ENCODE assay signal across 8 mouse cellular contexts in the genomic region with DNA sequence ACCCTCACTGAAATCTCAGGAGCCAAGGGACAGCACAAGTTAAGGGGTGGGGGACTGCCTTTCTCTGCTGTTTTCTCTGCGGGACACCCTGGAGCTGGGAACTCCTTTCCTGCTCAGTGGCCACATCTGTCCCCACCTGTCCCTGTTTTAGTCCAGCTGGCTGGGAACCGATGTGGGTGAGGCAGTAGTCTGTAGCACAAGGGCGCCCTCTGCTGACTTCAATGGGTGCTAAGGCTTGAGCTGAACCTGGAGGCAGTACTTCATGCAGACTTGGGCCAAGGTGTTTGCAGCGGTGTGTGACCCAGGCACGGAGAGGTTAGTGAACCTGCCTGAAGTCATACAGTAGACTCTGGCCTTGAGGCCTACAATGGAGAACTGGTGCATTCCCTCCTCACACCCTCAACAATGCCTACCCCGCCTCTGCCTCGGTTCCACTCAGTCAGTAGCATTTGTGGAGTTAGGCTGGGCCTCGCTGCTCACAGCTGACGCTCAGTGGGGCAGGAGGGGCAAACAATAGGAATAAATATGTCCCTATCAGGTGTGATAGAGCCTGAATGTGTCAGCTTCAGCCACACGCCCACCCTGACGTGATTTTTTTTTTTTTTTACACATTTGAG. TPM values are rescaled to one million over a fixed set of nuclear protein-coding genes. Genes with fewer than 3 reads are reported as not detected.
DNase-seq lines count a peak whose midpoint lies in the region; ATAC-seq and TF ChIP-seq lines count a peak whose summit lies in the region.

No protein-coding gene starts in this region.

- H3K27ac ChIP-seq in forebrain, embryonic 10.5 days: 0 out of 2 replicates have a peak overlapping the region, but pooled peaks have one; percentile 6
- no peak overlapping the region for H3K27ac ChIP-seq in heart, embryonic 15.5 days
- no peak overlapping the region for H3K27ac ChIP-seq in liver, embryonic 12.5 days
- H3K27ac ChIP-seq in neural tube, embryonic 11.5 days (ENCODE audit: low read depth, low read length): no peak overlapping the region
- H3K27ac ChIP-seq in stomach, embryonic 16.5 days (ENCODE audit: low read length): no peak overlapping the region

- H3K9ac ChIP-seq in heart, embryonic 15.5 days: no peak overlapping the region
- H3K9ac ChIP-seq in liver, embryonic 12.5 days: no peak overlapping the region
- H3K9ac ChIP-seq in neural tube, embryonic 11.5 days (ENCODE audit: low read length): no peak overlapping the region
- no peak overlapping the region for H3K9ac ChIP-seq in stomach, embryonic 16.5 days (ENCODE audit: low read length)

- no peaks in the 10 kb centered on the region for H3K79me3 ChIP-seq in C2C12 (ENCODE audit: low read depth)

- peaks cover 24% of the 10 kb centered on the region for H3K4me1 ChIP-seq in forebrain, embryonic 10.5 days
- peaks cover 31% of the 10 kb centered on the region for H3K4me1 ChIP-seq in heart, embryonic 15.5 days (replicated peaks)
- peaks cover 16% of the 10 kb centered on the region for H3K4me1 ChIP-seq in liver, embryonic 12.5 days
- H3K4me1 ChIP-seq in neural tube, embryonic 11.5 days (ENCODE audit: control insufficient read depth, insufficient read depth, low read length): no peaks in the 10 kb centered on the region; the same call in 1 of the 2 replicates
- H3K4me1 ChIP-seq in stomach, embryonic 16.5 days (ENCODE audit: control insufficient read depth, insufficient read depth, low read length): peaks cover 8% of the 10 kb centered on the region; the same call in 1 of the 2 replicates

- peak; percentile 20 for DNase-seq in brain, embryonic 18.5 days (ENCODE audit: low read depth, low spot score)
- peak; percentile 87 for DNase-seq in forebrain, embryonic 10.5 days (ENCODE audit: extremely low spot score, low spot score)
- peak; percentile 92 for DNase-seq in kidney, postnatal 14 days
- DNase-seq in neural tube, embryonic 11.5 days (ENCODE audit: low spot score): peak; percentile 90

- no peak overlapping the region for H3ac ChIP-seq in C2C12 (ENCODE audit: control insufficient read depth, insufficient read length, low read depth)

- TF ChIP-seq CTCF in C2C12 (IDR thresholded peaks at IDR 0.05; ENCODE audit: control insufficient read depth, insufficient read depth, insufficient read length): peak; percentile 94

- H3K4me2 ChIP-seq in heart, embryonic 15.5 days: no peak overlapping the region
- H3K4me2 ChIP-seq in liver, embryonic 12.5 days: no peak overlapping the region
- H3K4me2 ChIP-seq in neural tube, embryonic 11.5 days (ENCODE audit: low read depth): no peak overlapping the region
- no peak overlapping the region for H3K4me2 ChIP-seq in stomach, embryonic 16.5 days (ENCODE audit: low read depth, low read length)

- no peaks in the 10 kb centered on the region for H3K27me3 ChIP-seq in C2C12 (ENCODE audit: control insufficient read depth, insufficient read depth, insufficient read length)
- H3K27me3 ChIP-seq in forebrain, embryonic 10.5 days (ENCODE audit: poor library complexity, severe bottlenecking): peaks cover 21% of the 10 kb centered on the region; the same call in 1 of the 2 replicates
- peaks cover 8% of the 10 kb centered on the region; the same call in 1 of the 2 replicates for H3K27me3 ChIP-seq in heart, embryonic 15.5 days
- peaks cover 22% of the 10 kb centered on the region for H3K27me3 ChIP-seq in liver, embryonic 12.5 days (replicated peaks)
- no peaks in the 10 kb centered on the region for H3K27me3 ChIP-seq in neural tube, embryonic 11.5 days (ENCODE audit: control insufficient read depth, insufficient read depth, low read length)
- H3K27me3 ChIP-seq in stomach, embryonic 16.5 days (ENCODE audit: control insufficient read depth, insufficient read depth, low read length): no peaks in the 10 kb centered on the region

- 27% methylated on average over 11 of the region's 11 CpGs for WGBS in forebrain, embryonic 10.5 days
- 25% methylated on average over 11 of the region's 11 CpGs for WGBS in heart, embryonic 15.5 days
- 25% methylated on average over 11 of the region's 11 CpGs for WGBS in liver, embryonic 12.5 days (ENCODE audit: insufficient replicate concordance)
- 32% methylated on average over 11 of the region's 11 CpGs for whole genome bisulfite sequencing in neural tube, embryonic 11.5 days
- 26% methylated on average over 11 of the region's 11 CpGs for WGBS in stomach, embryonic 16.5 days

- peaks cover 15% of the 10 kb centered on the region for H3K36me3 ChIP-seq in C2C12 (ENCODE audit: control insufficient read depth, insufficient read depth)
- peaks cover 30% of the 10 kb centered on the region for H3K36me3 ChIP-seq in forebrain, embryonic 10.5 days (replicated peaks)
- H3K36me3 ChIP-seq in heart, embryonic 15.5 days: peaks cover 17% of the 10 kb centered on the region; the same call in 1 of the 2 replicates
- H3K36me3 ChIP-seq in liver, embryonic 12.5 days: peaks cover 32% of the 10 kb centered on the region
- peaks cover 4% of the 10 kb centered on the region for H3K36me3 ChIP-seq in neural tube, embryonic 11.5 days (ENCODE audit: control insufficient read depth, insufficient read depth, low read length)
- H3K36me3 ChIP-seq in stomach, embryonic 16.5 days (ENCODE audit: control insufficient read depth, insufficient read depth, low read length): peaks cover under 1% of the 10 kb centered on the region; the same call in 1 of the 2 replicates

- 0 out of 2 replicates have a peak, but pooled peaks have one; percentile 44 for ATAC-seq in heart, embryonic 15.5 days (replicated peaks; ENCODE audit: insufficient number of reproducible peaks, insufficient read depth, low FRiP score, low read depth)
- peak; percentile 64 for ATAC-seq in liver, embryonic 12.5 days
- peak; percentile 76 for ATAC-seq in neural tube, embryonic 11.5 days (ENCODE audit: insufficient read depth, low FRiP score, low TSS enrichment)
- ATAC-seq in stomach, embryonic 16.5 days (ENCODE audit: insufficient read depth, low FRiP score): peak; percentile 81

- H3K4me3 ChIP-seq in C2C12 (ENCODE audit: insufficient read depth, poor library complexity, severe bottlenecking): no peak overlapping the region
- no peak overlapping the region for H3K4me3 ChIP-seq in forebrain, embryonic 10.5 days
- H3K4me3 ChIP-seq in heart, embryonic 15.5 days: no peak overlapping the region
- H3K4me3 ChIP-seq in liver, embryonic 12.5 days: no peak overlapping the region
- H3K4me3 ChIP-seq in neural tube, embryonic 11.5 days (ENCODE audit: low read depth, low read length): no peak overlapping the region
- H3K4me3 ChIP-seq in stomach, embryonic 16.5 days (replicated peaks; ENCODE audit: low read length): no peak overlapping the region

- H3K79me2 ChIP-seq in C2C12 (ENCODE audit: control insufficient read depth, insufficient read depth): peaks cover 3% of the 10 kb centered on the region

- H3K9me3 ChIP-seq in forebrain, embryonic 10.5 days: no peaks in the 10 kb centered on the region
- H3K9me3 ChIP-seq in heart, embryonic 15.5 days (replicated peaks): no peaks in the 10 kb centered on the region
- H3K9me3 ChIP-seq in liver, embryonic 12.5 days (replicated peaks): no peaks in the 10 kb centered on the region
- H3K9me3 ChIP-seq in neural tube, embryonic 11.5 days (ENCODE audit: control insufficient read depth, low read length): no peaks in the 10 kb centered on the region
- no peaks in the 10 kb centered on the region for H3K9me3 ChIP-seq in stomach, embryonic 16.5 days (replicated peaks; ENCODE audit: control insufficient read depth, low read length)

TF ChIP-seq in C2C12, 6 proteins besides CTCF, POLR2A, EP300 and RAD21:
- no peak for TF ChIP-seq USF1 (IDR thresholded peaks at IDR 0.05; ENCODE audit: low read depth)
- no peak for TF ChIP-seq MYOG (IDR thresholded peaks at IDR 0.05; ENCODE audit: control insufficient read depth, extremely low read depth, insufficient read length)
- TF ChIP-seq MYOD1 (IDR thresholded peaks at IDR 0.05; ENCODE audit: control insufficient read depth, insufficient read length, low read depth): peak; percentile 67

RNA-seq across cellular contexts. Expression of gene Ube2v1, which starts 26.6 kb away (rescaled TPM):
- polyA plus RNA-seq in C2C12 (2012; fragmentation: generic; extraction: Trizol): 237 TPM
- 414 and 416 TPM in 2 replicates for polyA plus RNA-seq in forebrain, embryonic 10.5 days (2016; fragmentation: Nextera tagmentation; extraction: Ambion mirVana)
- polyA plus RNA-seq in heart, embryonic 15.5 days (2015; fragmentation: Nextera tagmentation; extraction: Ambion mirVana): 179 and 216 TPM in 2 replicates
- polyA plus RNA-seq in liver, embryonic 12.5 days (2016; fragmentation: Nextera tagmentation; extraction: Ambion mirVana): 256 and 259 TPM in 2 replicates
- polyA plus RNA-seq in neural tube, embryonic 11.5 days (2014; fragmentation: Nextera tagmentation; extraction: Ambion mirVana): 291 and 297 TPM in 2 replicates
- 267 and 298 TPM in 2 replicates for polyA plus RNA-seq in stomach, embryonic 16.5 days (2015; fragmentation: Nextera tagmentation; extraction: Ambion mirVana)

RNA-seq across cellular contexts. Expression of gene Gm20431, which starts 56.0 kb away (rescaled TPM):
- polyA plus RNA-seq in C2C12 (2012; fragmentation: generic; extraction: Trizol): 0.44 TPM
- 2.7 and 4.9 TPM in 2 replicates for polyA plus RNA-seq in forebrain, embryonic 10.5 days (2016; fragmentation: Nextera tagmentation; extraction: Ambion mirVana)
- polyA plus RNA-seq in heart, embryonic 15.5 days (2015; fragmentation: Nextera tagmentation; extraction: Ambion mirVana): 7.3 TPM in 1 of 2 replicates, not detected in the other
- polyA plus RNA-seq in liver, embryonic 12.5 days (2016; fragmentation: Nextera tagmentation; extraction: Ambion mirVana): 1.8 and 4.8 TPM in 2 replicates
- polyA plus RNA-seq in neural tube, embryonic 11.5 days (2014; fragmentation: Nextera tagmentation; extraction: Ambion mirVana): 7.0 TPM in 1 of 2 replicates, not detected in the other
- 9.2 TPM in 1 of 2 replicates, not detected in the other for polyA plus RNA-seq in stomach, embryonic 16.5 days (2015; fragmentation: Nextera tagmentation; extraction: Ambion mirVana)

Comparison
In these comparisons a context has a peak if more than half of its experiments do, and no peak if none do; other contexts are left out.
1. DNase-seq: peak in every context shown above with its lines; median percentile 92 in kidney, postnatal 14 days; 90 in neural tube, embryonic 11.5 days; 87 in forebrain, embryonic 10.5 days; 20 in brain, embryonic 18.5 days.